ENCODE assay signal across 8 mouse cellular contexts in the genomic region with DNA sequence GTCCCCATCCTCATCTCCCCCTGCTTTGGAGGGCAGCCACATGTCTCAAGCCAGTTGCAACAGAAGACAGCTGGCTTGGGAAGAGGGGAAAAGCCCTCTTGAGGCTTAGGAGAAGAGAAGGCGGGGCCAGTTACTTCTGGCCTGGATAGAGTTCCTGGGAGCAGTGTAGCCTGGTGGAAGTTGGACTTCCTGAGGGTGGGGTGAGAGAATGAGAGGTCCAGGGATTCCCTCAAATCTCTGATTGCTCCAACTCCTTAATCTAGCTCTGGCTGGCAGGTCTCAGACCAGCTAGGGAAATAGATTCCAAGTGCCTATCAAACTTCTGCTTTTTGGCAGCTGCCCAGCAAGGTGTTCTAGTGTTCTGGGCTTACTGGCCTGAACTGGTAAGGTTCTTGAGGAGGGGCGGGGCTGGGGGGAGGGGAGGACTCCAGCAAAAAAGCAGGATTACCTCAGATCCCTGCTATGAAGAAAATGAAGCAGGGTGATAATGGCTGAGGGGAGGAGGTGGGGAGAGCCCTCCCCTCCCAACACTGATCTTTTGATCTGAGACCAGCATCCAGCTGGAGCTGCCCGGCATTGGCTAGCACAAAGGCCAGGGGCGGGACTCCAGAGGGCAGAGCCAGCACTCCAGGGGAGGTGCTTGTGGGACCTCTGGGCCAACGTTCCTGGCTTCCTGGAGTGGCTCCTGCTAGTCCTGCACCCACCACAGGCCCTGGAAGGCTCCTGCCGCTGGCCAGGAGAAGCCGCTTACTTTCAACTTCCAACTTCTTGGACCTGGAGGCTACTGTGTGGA.
DNase-seq lines count a peak whose midpoint lies in the region; ATAC-seq and TF ChIP-seq lines count a peak whose summit lies in the region.

No protein-coding gene starts in this region.

- no peak overlapping the region; the same call in 1 of the 2 replicates for H3K9ac ChIP-seq in embryonic facial prominence, embryonic 14.5 days (ENCODE audit: low read depth, low read length)
- H3K9ac ChIP-seq in heart, embryonic 12.5 days, result peak overlapping the region; percentile 71
- 0 out of 2 replicates have a peak overlapping the region, but pooled peaks have one; percentile 16 for H3K9ac ChIP-seq in kidney, embryonic 15.5 days
- 0 out of 2 replicates have a peak overlapping the region, but pooled peaks have one; percentile 1 for H3K9ac ChIP-seq in lung, postnatal 0 days (replicated peaks; ENCODE audit: low read depth)

- H3K4me2 ChIP-seq in embryonic facial prominence, embryonic 14.5 days (ENCODE audit: low read depth, low read length), result 0 out of 2 replicates have a peak overlapping the region, but pooled peaks have one; percentile 14
- H3K4me2 ChIP-seq in heart, embryonic 12.5 days, result peak overlapping the region; percentile 70
- H3K4me2 ChIP-seq in kidney, embryonic 15.5 days, result peak overlapping the region; percentile 47
- peak overlapping the region; percentile 50 for H3K4me2 ChIP-seq in lung, postnatal 0 days (replicated peaks; ENCODE audit: low read depth, low read length)

- DNase-seq in cerebellum, adult 11-12 months, result peak; percentile 50
- DNase-seq in cerebellum, postnatal 4 days (ENCODE audit: low spot score in 2 of 2), result no peak
- DNase-seq in embryonic facial prominence, embryonic 14.5 days (ENCODE audit: low spot score), result peak; percentile 87
- DNase-seq in lung, postnatal 0 days (ENCODE audit: low spot score), result peak; percentile 96
- DNase-seq in skeletal muscle tissue, adult 2 months (ENCODE audit: low read depth, low spot score), result peak; percentile 55
- DNase-seq in B cell, adult 2 months, result no peak

- peak; percentile 22; the same call in 1 of the 2 replicates for TF ChIP-seq EP300 in lung, postnatal 0 days (IDR thresholded peaks at IDR 0.05)

- 18% methylated on average over 6 of the region's 7 CpGs for whole genome bisulfite sequencing in embryonic facial prominence, embryonic 14.5 days
- 11% methylated on average over 7 of the region's 7 CpGs for WGBS in heart, embryonic 12.5 days
- WGBS in kidney, embryonic 15.5 days, result 15% methylated on average over 7 of the region's 7 CpGs
- WGBS in lung, postnatal 0 days, result 12% methylated on average over 7 of the region's 7 CpGs

- H3K4me1 ChIP-seq in embryonic facial prominence, embryonic 14.5 days (ENCODE audit: control insufficient read depth, insufficient read depth, low read length), result peaks cover 69% of the 10 kb centered on the region
- H3K4me1 ChIP-seq in heart, embryonic 12.5 days (replicated peaks), result peaks cover 100% of the 10 kb centered on the region
- H3K4me1 ChIP-seq in kidney, embryonic 15.5 days, result peaks cover 99% of the 10 kb centered on the region
- peaks cover 72% of the 10 kb centered on the region for H3K4me1 ChIP-seq in lung, postnatal 0 days (ENCODE audit: insufficient read depth, low read depth, low read length)

- no peaks in the 10 kb centered on the region for H3K27me3 ChIP-seq in embryonic facial prominence, embryonic 14.5 days (replicated peaks; ENCODE audit: control insufficient read depth, insufficient read depth, low read length)
- H3K27me3 ChIP-seq in heart, embryonic 12.5 days (replicated peaks), result no peaks in the 10 kb centered on the region
- H3K27me3 ChIP-seq in kidney, embryonic 15.5 days, result no peaks in the 10 kb centered on the region
- no peaks in the 10 kb centered on the region for H3K27me3 ChIP-seq in lung, postnatal 0 days (replicated peaks; ENCODE audit: insufficient read depth, low read length)

- H3K9me3 ChIP-seq in embryonic facial prominence, embryonic 14.5 days (ENCODE audit: control insufficient read depth, low read length), result no peaks in the 10 kb centered on the region
- H3K9me3 ChIP-seq in heart, embryonic 12.5 days (replicated peaks), result no peaks in the 10 kb centered on the region
- H3K9me3 ChIP-seq in kidney, embryonic 15.5 days (replicated peaks), result no peaks in the 10 kb centered on the region
- H3K9me3 ChIP-seq in lung, postnatal 0 days (ENCODE audit: low read length), result no peaks in the 10 kb centered on the region

- no peak for TF ChIP-seq CTCF in lung, postnatal 0 days (IDR thresholded peaks at IDR 0.05)

- no peak overlapping the region for H3K4me3 ChIP-seq in embryonic facial prominence, embryonic 14.5 days (ENCODE audit: low read depth, low read length)
- H3K4me3 ChIP-seq in heart, embryonic 12.5 days, result peak overlapping the region; percentile 34
- H3K4me3 ChIP-seq in kidney, embryonic 15.5 days (replicated peaks), result no peak overlapping the region; the same call in 1 of the 2 replicates
- peak overlapping the region; percentile 12 for H3K4me3 ChIP-seq in lung, postnatal 0 days (ENCODE audit: low read depth, low read length)

- peak overlapping the region; percentile 54 for H3K27ac ChIP-seq in embryonic facial prominence, embryonic 14.5 days (replicated peaks; ENCODE audit: low read depth, low read length)
- peak overlapping the region; percentile 92 for H3K27ac ChIP-seq in heart, embryonic 12.5 days (ENCODE audit: poor library complexity, severe bottlenecking)
- H3K27ac ChIP-seq in kidney, embryonic 15.5 days, result peak overlapping the region; percentile 84
- H3K27ac ChIP-seq in lung, postnatal 0 days (ENCODE audit: low read length), result peak overlapping the region; percentile 78

- ATAC-seq in embryonic facial prominence, embryonic 14.5 days (ENCODE audit: low read depth), result peak; percentile 77
- ATAC-seq in heart, embryonic 12.5 days (ENCODE audit: insufficient number of reproducible peaks, low FRiP score), result peak; percentile 84
- peak; percentile 92 for ATAC-seq in kidney, embryonic 15.5 days (replicated peaks; ENCODE audit: low FRiP score)
- ATAC-seq in lung, postnatal 0 days, result peak; percentile 93

- no peaks in the 10 kb centered on the region for H3K36me3 ChIP-seq in embryonic facial prominence, embryonic 14.5 days (ENCODE audit: control insufficient read depth, insufficient read depth, low read length)
- H3K36me3 ChIP-seq in heart, embryonic 12.5 days, result no peaks in the 10 kb centered on the region
- H3K36me3 ChIP-seq in kidney, embryonic 15.5 days, result no peaks in the 10 kb centered on the region
- H3K36me3 ChIP-seq in lung, postnatal 0 days (ENCODE audit: insufficient read depth, low read length), result no peaks in the 10 kb centered on the region

Comparison
In these comparisons a context has a peak if more than half of its experiments do, and no peak if none do; other contexts are left out.
1. DNase-seq: peak in cerebellum, adult 11-12 months (single experiment), embryonic facial prominence, embryonic 14.5 days (single experiment), lung, postnatal 0 days (single experiment) and skeletal muscle tissue, adult 2 months (single experiment); none in cerebellum, postnatal 4 days (0 of 2) and B cell, adult 2 months (0 of 2).
2. H3K4me2 ChIP-seq: peak in every context shown above with its lines; median percentile 70 in heart, embryonic 12.5 days; 50 in lung, postnatal 0 days; 47 in kidney, embryonic 15.5 days; 14 in embryonic facial prominence, embryonic 14.5 days.
3. H3K4me3 ChIP-seq: peak in heart, embryonic 12.5 days (single experiment) and lung, postnatal 0 days (single experiment); none in embryonic facial prominence, embryonic 14.5 days (single experiment) and kidney, embryonic 15.5 days (single experiment).
4. Peak in every context shown above with its lines, with median percentiles within 50 percentile points of each other: ATAC-seq and H3K27ac ChIP-seq.